Mouse (Mus musculus): ENCODE data around the gene Qrich1. TPM values are rescaled to one million over a fixed set of nuclear protein-coding genes. Genes with fewer than 3 reads are reported as not detected.
A peak's percentile ranks its signal among the peaks of the same experiment; 100 is the strongest.

The Qrich1 gene
- polyA plus RNA-seq, 1 experiment from 2014 or later, result 85.1 TPM

DNA sequence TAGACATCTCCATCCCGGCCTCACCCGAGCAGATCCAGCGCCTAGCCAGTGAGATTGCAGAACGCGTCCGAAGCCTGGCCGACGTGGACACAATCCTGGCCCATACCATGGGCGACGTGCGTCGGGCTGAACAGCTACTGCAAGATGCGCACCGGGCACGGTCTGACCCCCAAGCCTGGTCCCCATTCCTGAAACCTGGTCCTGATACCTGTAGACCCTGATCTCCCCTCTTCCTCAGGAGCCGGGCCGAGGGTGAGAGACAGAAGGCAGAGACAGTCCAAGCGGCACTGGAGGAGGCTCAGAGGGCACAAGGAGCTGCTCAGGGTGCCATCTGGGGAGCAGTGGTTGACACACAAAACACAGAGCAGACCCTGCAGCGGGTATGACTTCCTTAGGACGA, 27.4 kb upstream of the Qrich1 start:
- Histone ChIP-seq H3K4me1 (ENCODE audit: control insufficient read depth in 2 of 2, insufficient read depth in 2 of 2, low read length in 2 of 2) (peaks cover 10% of the 10 kb centered on the region in 2 experiments), H3K9me3 (ENCODE audit: control insufficient read depth, low read length) (no peaks in the 10 kb centered on the region), H3K27ac (replicated peaks in 1 of 2; ENCODE audit: control insufficient read depth in 1 of 2, insufficient read depth in 1 of 2, low read depth in 2 of 2, low read length in 2 of 2) (peak overlapping the region in 1 of 2 experiments; percentile 99; a peak in 1 of 4 replicates), H3K27me3 (ENCODE audit: control insufficient read depth, insufficient read depth, low read length) (no peaks in the 10 kb centered on the region), H3K4me3 (ENCODE audit: control insufficient read depth in 1 of 2, insufficient read depth in 1 of 2, low read depth in 1 of 2, low read length in 2 of 2) (no peak overlapping the region), H3K36me3 (ENCODE audit: control insufficient read depth, insufficient read depth, low read length) (peaks cover 85% of the 10 kb centered on the region), H3K4me2 (ENCODE audit: low read length) (no peak overlapping the region), H3K9ac (ENCODE audit: low read length) (no peak overlapping the region)
- ATAC-seq (ENCODE audit: insufficient number of reproducible peaks, insufficient read depth, low FRiP score, low read depth), result no peak
- 93% methylated on average over 20 of the region's 20 CpGs for WGBS

DNA sequence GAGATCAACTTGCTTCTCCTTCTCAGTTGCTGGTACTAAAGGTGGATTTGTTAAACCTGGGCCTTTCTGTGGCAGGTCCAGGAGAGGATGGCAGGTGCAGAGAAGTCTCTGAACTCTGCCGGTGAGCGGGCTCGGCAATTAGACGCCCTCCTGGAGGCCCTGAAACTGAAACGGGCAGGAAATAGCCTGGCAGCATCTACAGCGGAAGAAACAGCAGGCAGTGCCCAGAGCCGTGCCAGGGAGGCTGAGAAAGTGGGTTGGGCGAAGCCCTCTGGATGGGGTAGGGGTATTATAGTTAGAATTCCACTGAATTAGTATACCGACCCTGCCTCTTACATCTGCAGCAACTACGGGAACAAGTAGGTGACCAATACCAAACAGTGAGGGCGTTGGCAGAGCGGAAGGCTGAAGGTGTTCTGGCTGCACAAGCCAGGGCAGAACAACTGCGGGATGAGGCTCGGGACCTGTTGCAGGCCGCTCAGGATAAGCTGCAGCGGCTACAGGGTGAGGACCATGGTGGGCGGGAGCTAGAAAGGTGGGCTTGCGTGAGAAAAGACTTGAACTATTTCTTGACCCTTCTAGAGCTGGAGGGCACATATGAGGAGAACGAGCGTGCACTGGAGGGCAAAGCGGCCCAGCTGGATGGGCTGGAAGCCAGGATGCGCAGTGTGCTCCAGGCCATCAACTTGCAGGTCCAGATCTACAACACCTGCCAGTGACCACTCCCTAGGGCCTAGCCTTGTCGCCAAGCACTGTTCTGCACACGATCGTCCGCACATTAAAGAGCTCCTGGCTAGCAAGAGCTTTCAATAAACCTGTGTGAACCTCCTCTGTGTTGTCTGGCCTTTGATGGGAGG, 26.7 kb upstream of the Qrich1 start:
- 70% methylated on average over 26 of the region's 26 CpGs for WGBS
- H3K27me3 ChIP-seq (ENCODE audit: control insufficient read depth, insufficient read depth, low read length), result no peaks in the 10 kb centered on the region
- ATAC-seq (ENCODE audit: insufficient number of reproducible peaks, insufficient read depth, low FRiP score, low read depth), result peak; percentile 16; the same call in 1 of the 2 replicates
- peak overlapping the region; percentile 99 for H3K9ac ChIP-seq (ENCODE audit: low read length)
- H3K36me3 ChIP-seq (ENCODE audit: control insufficient read depth, insufficient read depth, low read length), result peaks cover 86% of the 10 kb centered on the region
- peak overlapping the region; percentile 96 to 99 for H3K4me3 ChIP-seq (ENCODE audit: control insufficient read depth in 1 of 2, insufficient read depth in 1 of 2, low read depth in 1 of 2, low read length in 2 of 2)
- peak overlapping the region; percentile 97 to 99 for H3K27ac ChIP-seq (replicated peaks in 1 of 2; ENCODE audit: control insufficient read depth in 1 of 2, insufficient read depth in 1 of 2, low read depth in 2 of 2, low read length in 2 of 2)
- peaks cover 10% of the 10 kb centered on the region in 2 experiments for H3K4me1 ChIP-seq (ENCODE audit: control insufficient read depth in 2 of 2, insufficient read depth in 2 of 2, low read length in 2 of 2)
- H3K9me3 ChIP-seq (ENCODE audit: control insufficient read depth, low read length), result no peaks in the 10 kb centered on the region
- H3K4me2 ChIP-seq (ENCODE audit: low read length), result peak overlapping the region; percentile 73

DNA sequence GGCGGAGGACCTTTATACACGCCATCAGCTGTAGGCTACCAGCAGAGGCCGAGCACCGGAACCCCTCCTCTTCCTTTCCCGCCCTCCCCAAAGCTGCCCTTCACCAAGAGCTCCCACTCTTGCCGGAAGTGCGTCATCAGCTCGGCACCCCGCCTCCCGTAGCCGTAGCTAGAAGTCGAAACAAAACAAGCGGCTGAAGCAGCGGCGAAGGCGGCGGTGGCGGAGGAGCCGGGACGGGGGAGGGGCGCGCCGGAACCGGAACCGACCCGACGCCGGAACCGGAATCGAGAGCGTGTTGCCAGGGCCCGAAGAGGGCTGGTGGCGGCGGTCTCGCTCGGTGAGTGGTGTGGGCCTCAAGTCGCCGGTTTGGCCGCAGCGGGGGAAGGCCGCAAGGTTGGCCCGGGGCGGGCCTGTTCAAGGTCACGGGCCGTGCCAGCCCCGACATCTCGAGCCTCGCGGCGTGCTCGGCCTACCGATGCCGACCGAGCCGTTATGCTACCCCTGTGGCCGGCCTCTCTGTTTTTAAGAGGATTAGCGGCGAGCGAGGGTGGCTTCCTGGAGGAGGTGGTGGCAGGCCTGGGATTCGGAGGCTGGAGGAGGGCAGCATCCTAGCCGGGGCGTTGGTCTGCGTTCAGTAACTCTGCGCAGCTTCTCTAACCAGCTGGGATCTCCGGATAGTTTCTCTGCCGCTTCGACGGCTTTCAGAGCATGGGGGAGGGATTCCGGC, 25.9 kb upstream of the Qrich1 start, which contains the start of gene Usp19:
Gene Usp19 (plus strand): TSS at position 44 of the 727 bp plus-strand sequence.
- Histone ChIP-seq H3K9ac (ENCODE audit: low read length) (peak within 1 kb of the TSS; percentile 99), H3K27me3 (ENCODE audit: control insufficient read depth, insufficient read depth, low read length) (no peaks in the 10 kb centered on the region), H3K4me3 (ENCODE audit: control insufficient read depth in 1 of 2, insufficient read depth in 1 of 2, low read depth in 1 of 2, low read length in 2 of 2) (peak within 1 kb of the TSS; percentile 96 to 99), H3K4me2 (ENCODE audit: low read length) (peak within 1 kb of the TSS; percentile 73), H3K27ac (replicated peaks in 1 of 2; ENCODE audit: control insufficient read depth in 1 of 2, insufficient read depth in 1 of 2, low read depth in 2 of 2, low read length in 2 of 2) (peak within 1 kb of the TSS; percentile 97 to 99), H3K4me1 (ENCODE audit: control insufficient read depth in 2 of 2, insufficient read depth in 2 of 2, low read length in 2 of 2) (peaks cover 10% of the 10 kb centered on the region in 2 experiments), H3K9me3 (ENCODE audit: control insufficient read depth, low read length) (no peaks in the 10 kb centered on the region), H3K36me3 (ENCODE audit: control insufficient read depth, insufficient read depth, low read length) (peaks cover 86% of the 10 kb centered on the region)
- WGBS, result under 1% methylated on average over 69 of the region's 69 CpGs
- peak; percentile 85 for ATAC-seq (ENCODE audit: insufficient number of reproducible peaks, insufficient read depth, low FRiP score, low read depth)

DNA sequence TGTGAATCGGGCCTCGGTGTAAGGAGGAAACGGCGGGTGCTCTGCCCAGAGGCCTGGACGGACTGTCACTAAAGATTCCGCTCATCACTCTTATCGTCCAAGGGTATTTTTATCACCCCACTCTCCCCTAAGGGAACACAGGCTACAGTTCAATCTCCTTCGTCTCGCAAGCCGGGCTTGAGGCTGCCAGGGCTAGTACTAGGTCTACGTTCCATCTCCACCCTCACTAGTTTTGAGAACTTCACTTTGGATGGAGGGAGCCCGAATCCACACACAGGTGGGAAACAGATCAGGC, 25.4 kb upstream of the Qrich1 start:
- H3K4me2 ChIP-seq (ENCODE audit: low read length), result peak overlapping the region; percentile 73
- peak overlapping the region; percentile 96 to 99 for H3K4me3 ChIP-seq (ENCODE audit: control insufficient read depth in 1 of 2, insufficient read depth in 1 of 2, low read depth in 1 of 2, low read length in 2 of 2)
- H3K36me3 ChIP-seq (ENCODE audit: control insufficient read depth, insufficient read depth, low read length), result peaks cover 86% of the 10 kb centered on the region
- H3K4me1 ChIP-seq (ENCODE audit: control insufficient read depth in 2 of 2, insufficient read depth in 2 of 2, low read length in 2 of 2), result peaks cover 10% of the 10 kb centered on the region in 2 experiments
- H3K27me3 ChIP-seq (ENCODE audit: control insufficient read depth, insufficient read depth, low read length), result no peaks in the 10 kb centered on the region
- peak overlapping the region; percentile 99 for H3K9ac ChIP-seq (ENCODE audit: low read length)
- ATAC-seq (ENCODE audit: insufficient number of reproducible peaks, insufficient read depth, low FRiP score, low read depth), result no peak
- no peaks in the 10 kb centered on the region for H3K9me3 ChIP-seq (ENCODE audit: control insufficient read depth, low read length)
- 3% methylated on average over 12 of the region's 12 CpGs for whole genome bisulfite sequencing
- peak overlapping the region; percentile 97 to 99 for H3K27ac ChIP-seq (replicated peaks in 1 of 2; ENCODE audit: control insufficient read depth in 1 of 2, insufficient read depth in 1 of 2, low read depth in 2 of 2, low read length in 2 of 2)

DNA sequence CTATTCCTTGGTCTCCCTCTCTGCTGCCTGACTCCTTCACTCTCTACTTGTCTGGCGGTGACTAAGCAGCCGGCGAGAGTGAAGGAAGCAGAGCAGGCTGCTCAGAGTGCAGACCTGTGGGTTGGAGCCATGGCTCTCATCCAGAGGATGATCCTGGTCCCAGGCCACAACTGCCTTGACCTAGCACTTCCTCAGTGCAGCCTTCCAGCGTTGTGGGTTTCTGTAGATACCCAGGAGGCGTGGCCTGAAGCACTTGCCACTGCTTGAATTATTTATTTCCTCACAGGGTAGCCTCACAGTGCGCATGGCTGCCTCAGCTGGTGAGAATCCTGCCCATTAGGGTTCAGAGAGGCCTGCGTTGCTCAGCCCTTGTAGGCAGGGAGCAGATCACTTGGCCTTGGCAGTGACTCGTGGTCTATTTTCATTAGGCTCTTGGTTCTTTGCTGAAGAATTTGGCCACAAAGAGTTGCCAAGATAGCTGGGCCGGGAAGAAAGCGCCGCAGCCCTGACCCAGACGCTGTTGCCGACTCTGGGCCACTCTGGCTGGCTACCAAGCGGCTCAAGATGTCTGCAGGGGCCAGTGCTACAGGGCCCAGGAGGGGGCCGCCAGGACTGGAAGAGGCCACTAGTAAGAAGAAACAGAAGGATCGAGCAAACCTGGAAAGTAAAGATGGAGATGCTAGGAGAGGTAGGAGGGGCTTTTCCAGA, 24.4 kb upstream of the Qrich1 start:
- ATAC-seq (ENCODE audit: insufficient number of reproducible peaks, insufficient read depth, low FRiP score, low read depth), result no peak
- Histone ChIP-seq H3K27ac (replicated peaks in 1 of 2; ENCODE audit: control insufficient read depth in 1 of 2, insufficient read depth in 1 of 2, low read depth in 2 of 2, low read length in 2 of 2) (no peak overlapping the region), H3K9ac (ENCODE audit: low read length) (peak overlapping the region; percentile 99), H3K4me1 (ENCODE audit: control insufficient read depth in 2 of 2, insufficient read depth in 2 of 2, low read length in 2 of 2) (peaks cover 10% of the 10 kb centered on the region in 2 experiments), H3K4me3 (ENCODE audit: control insufficient read depth in 1 of 2, insufficient read depth in 1 of 2, low read depth in 1 of 2, low read length in 2 of 2) (peak overlapping the region; percentile 5 to 99; a peak in 3 of 4 replicates), H3K27me3 (ENCODE audit: control insufficient read depth, insufficient read depth, low read length) (no peaks in the 10 kb centered on the region), H3K4me2 (ENCODE audit: low read length) (peak overlapping the region; percentile 73), H3K36me3 (ENCODE audit: control insufficient read depth, insufficient read depth, low read length) (peaks cover 86% of the 10 kb centered on the region), H3K9me3 (ENCODE audit: control insufficient read depth, low read length) (no peaks in the 10 kb centered on the region)
- 79% methylated on average over 16 of the region's 16 CpGs for WGBS

DNA sequence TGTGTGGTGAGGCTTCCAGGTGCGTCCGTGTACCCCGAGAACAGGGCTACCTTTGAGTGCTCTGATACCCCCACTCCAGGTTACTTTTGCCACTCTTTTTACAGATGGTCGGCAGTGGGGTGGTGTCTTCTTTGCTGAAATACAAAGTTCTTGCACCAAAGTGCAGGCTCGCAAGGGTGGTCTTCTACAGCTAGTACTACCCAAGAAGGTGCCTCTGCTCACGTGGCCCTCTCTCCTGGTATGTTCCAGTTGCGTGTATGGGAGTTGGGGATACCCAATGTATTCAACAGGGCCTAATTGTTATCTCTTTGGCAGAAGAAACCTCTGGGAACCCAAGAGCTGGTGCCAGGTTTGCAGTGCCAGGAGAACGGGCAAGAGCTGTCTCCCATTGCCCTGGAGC, 23.4 kb upstream of the Qrich1 start:
- Histone ChIP-seq H3K4me1 (ENCODE audit: control insufficient read depth in 2 of 2, insufficient read depth in 2 of 2, low read length in 2 of 2) (peaks cover 10% of the 10 kb centered on the region in 2 experiments), H3K4me3 (ENCODE audit: control insufficient read depth in 1 of 2, insufficient read depth in 1 of 2, low read depth in 1 of 2, low read length in 2 of 2) (no peak overlapping the region), H3K27me3 (ENCODE audit: control insufficient read depth, insufficient read depth, low read length) (no peaks in the 10 kb centered on the region), H3K27ac (replicated peaks in 1 of 2; ENCODE audit: control insufficient read depth in 1 of 2, insufficient read depth in 1 of 2, low read depth in 2 of 2, low read length in 2 of 2) (no peak overlapping the region), H3K36me3 (ENCODE audit: control insufficient read depth, insufficient read depth, low read length) (peaks cover 86% of the 10 kb centered on the region), H3K9ac (ENCODE audit: low read length) (no peak overlapping the region), H3K4me2 (ENCODE audit: low read length) (no peak overlapping the region), H3K9me3 (ENCODE audit: control insufficient read depth, low read length) (no peaks in the 10 kb centered on the region)
- 98% methylated on average over 8 of the region's 8 CpGs for WGBS
- ATAC-seq (ENCODE audit: insufficient number of reproducible peaks, insufficient read depth, low FRiP score, low read depth), result no peak

DNA sequence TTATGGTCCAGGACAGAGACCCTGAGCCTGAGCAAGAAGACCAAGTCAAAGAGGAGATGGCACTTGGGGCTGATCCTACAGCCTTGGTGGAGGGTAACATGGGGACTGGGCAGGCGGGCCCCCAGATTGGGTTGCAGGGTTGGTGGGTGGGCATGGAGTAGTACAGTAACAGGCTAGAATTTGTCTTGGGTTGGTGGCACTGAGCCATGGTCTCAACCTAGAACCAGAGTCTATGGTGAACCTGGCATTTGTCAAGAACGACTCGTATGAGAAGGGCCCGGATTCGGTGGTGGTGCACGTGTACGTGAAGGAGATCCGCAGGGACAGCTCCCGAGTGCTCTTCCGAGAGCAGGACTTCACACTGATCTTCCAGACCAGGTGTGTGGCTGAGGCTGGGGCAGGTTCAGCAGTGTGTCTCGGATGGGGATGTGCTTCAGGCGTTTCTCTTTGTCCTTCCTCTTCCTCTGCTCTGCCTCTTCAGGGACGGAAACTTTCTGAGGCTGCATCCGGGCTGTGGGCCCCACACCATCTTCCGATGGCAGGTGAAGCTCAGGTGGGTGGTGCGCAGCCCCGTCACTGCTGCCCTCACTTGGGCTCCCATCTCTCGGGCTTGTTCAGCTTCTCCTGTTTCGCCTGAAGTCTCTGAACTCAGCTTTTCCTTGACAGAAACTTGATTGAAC, 22.3 kb upstream of the Qrich1 start:
- no peak for ATAC-seq (ENCODE audit: insufficient number of reproducible peaks, insufficient read depth, low FRiP score, low read depth)
- Histone ChIP-seq H3K4me3 (ENCODE audit: control insufficient read depth in 1 of 2, insufficient read depth in 1 of 2, low read depth in 1 of 2, low read length in 2 of 2) (no peak overlapping the region), H3K9me3 (ENCODE audit: control insufficient read depth, low read length) (no peaks in the 10 kb centered on the region), H3K27me3 (ENCODE audit: control insufficient read depth, insufficient read depth, low read length) (no peaks in the 10 kb centered on the region), H3K36me3 (ENCODE audit: control insufficient read depth, insufficient read depth, low read length) (peaks cover 86% of the 10 kb centered on the region), H3K4me1 (ENCODE audit: control insufficient read depth in 2 of 2, insufficient read depth in 2 of 2, low read length in 2 of 2) (peaks cover 10% of the 10 kb centered on the region in 2 experiments), H3K27ac (replicated peaks in 1 of 2; ENCODE audit: control insufficient read depth in 1 of 2, insufficient read depth in 1 of 2, low read depth in 2 of 2, low read length in 2 of 2) (no peak overlapping the region), H3K9ac (ENCODE audit: low read length) (no peak overlapping the region), H3K4me2 (ENCODE audit: low read length) (no peak overlapping the region)
- WGBS, result 92% methylated on average over 19 of the region's 19 CpGs

Measured in heart, embryonic 14.5 days (tissue).